Mouse (Mus musculus) stomach, embryonic 16.5 days (tissue): Measurements from ENCODE around the gene Primpol. TPM values are rescaled to one million over a fixed set of nuclear protein-coding genes. Genes with fewer than 3 reads are reported as not detected.

Experiments used
- ATAC-seq: fragments of 200-750 bp; cut with Nextera tagmentation; 2 replicates; pipeline ENCODE4 v1.8.0; 2017; ENCODE audit warnings: moderate number of reproducible peaks, moderate TSS enrichment; ENCODE audit not compliant: insufficient read depth, low FRiP score
- H3K27ac ChIP-seq: fragments of 300-500 bp; sonication (generic); 2 replicates; pipeline ENCODE4 v1.5.1; 2014; ENCODE audit warnings: low read length
- H3K27me3 ChIP-seq: fragments of 300-500 bp; sonication (generic); 2 replicates; pipeline ENCODE4 v1.6.1; 2014; ENCODE audit warnings: low read length, control low read depth, mixed read lengths; ENCODE audit not compliant: control insufficient read depth, insufficient read depth
- H3K36me3 ChIP-seq: fragments of 300-500 bp; sonication (generic); 2 replicates; pipeline ENCODE4 v1.6.1; 2014; ENCODE audit warnings: low read length; ENCODE audit not compliant: control insufficient read depth, insufficient read depth
- H3K4me1 ChIP-seq: fragments of 300-500 bp; sonication (generic); 2 replicates; pipeline ENCODE4 v1.6.1; 2014; ENCODE audit warnings: low read length, control low read depth, mixed read lengths; ENCODE audit not compliant: control insufficient read depth, insufficient read depth
- H3K4me2 ChIP-seq: fragments of 300-500 bp; sonication (generic); 2 replicates; pipeline ENCODE4 v1.6.1; 2014; ENCODE audit warnings: low read depth, low read length, mixed read lengths
- H3K4me3 ChIP-seq: fragments of 300-500 bp; sonication (generic); replicated peaks from 2 replicates; pipeline ENCODE4 v1.5.1; 2014; ENCODE audit warnings: mild to moderate bottlenecking, low read length
- H3K9ac ChIP-seq: fragments of 300-500 bp; sonication (generic); 2 replicates; pipeline ENCODE4 v1.6.1; 2014; ENCODE audit warnings: low read length
- H3K9me3 ChIP-seq: fragments of 300-500 bp; sonication (generic); replicated peaks from 2 replicates; pipeline ENCODE4 v1.6.1; 2016; ENCODE audit warnings: low read length, control low read depth; ENCODE audit not compliant: control insufficient read depth
- WGBS: fragments of 180-500 bp; shearing (Covaris S2); extraction: QIAGEN DNeasy Blood & Tissue Kit; methylation state at CpG from one replicate; pipeline ENCODE4 v1.1.7; 2014; 5-methylcytosine and 5-hydroxymethylcytosine counted together
- polyA plus RNA-seq: library from polyadenylated mRNA; unstranded; fragments of >200 nt; fragmentation: Nextera tagmentation; extraction: Ambion mirVana; gene quantifications from 2 replicates; pipeline ENCODE4 v1.2.1, GENCODE M21; 2015

Gene Primpol
- polyA plus RNA-seq, 1 experiment from 2014 or later: 14.6 TPM

GRCm38 (mm10) chr8:46573964-46574363 lies 43.0 kb downstream of the Primpol start:
- no peak overlapping the region for H3K27ac ChIP-seq
- H3K9ac ChIP-seq: no peak overlapping the region
- no peak overlapping the region for H3K4me2 ChIP-seq
- no peaks in the 10 kb centered on the region for H3K4me1 ChIP-seq
- no peaks in the 10 kb centered on the region for H3K27me3 ChIP-seq
- WGBS: 76% methylated on average over 2 of the region's 2 CpGs
- H3K4me3 ChIP-seq: no peak overlapping the region
- ATAC-seq: peak; percentile 54; the same call in 1 of the 2 replicates
- no peaks in the 10 kb centered on the region for H3K9me3 ChIP-seq
- 0 out of 2 replicates have a peak, but pooled peaks cover 12% of the 10 kb centered on the region for H3K36me3 ChIP-seq

- H3K27me3 ChIP-seq: no peaks in the 10 kb centered on the region
- H3K4me3 ChIP-seq: no peak overlapping the region
- WGBS: 88% methylated on average over 2 of the region's 2 CpGs
- no peak for ATAC-seq
- 0 out of 2 replicates have a peak, but pooled peaks cover 6% of the 10 kb centered on the region for H3K36me3 ChIP-seq
- no peak overlapping the region for H3K4me2 ChIP-seq
- H3K4me1 ChIP-seq: no peaks in the 10 kb centered on the region
- no peak overlapping the region for H3K27ac ChIP-seq
- H3K9me3 ChIP-seq: no peaks in the 10 kb centered on the region
- H3K9ac ChIP-seq: no peak overlapping the region
Observed at GRCm38 (mm10) chr8:46573446-46573845, 43.6 kb downstream of the Primpol start.

DNA sequence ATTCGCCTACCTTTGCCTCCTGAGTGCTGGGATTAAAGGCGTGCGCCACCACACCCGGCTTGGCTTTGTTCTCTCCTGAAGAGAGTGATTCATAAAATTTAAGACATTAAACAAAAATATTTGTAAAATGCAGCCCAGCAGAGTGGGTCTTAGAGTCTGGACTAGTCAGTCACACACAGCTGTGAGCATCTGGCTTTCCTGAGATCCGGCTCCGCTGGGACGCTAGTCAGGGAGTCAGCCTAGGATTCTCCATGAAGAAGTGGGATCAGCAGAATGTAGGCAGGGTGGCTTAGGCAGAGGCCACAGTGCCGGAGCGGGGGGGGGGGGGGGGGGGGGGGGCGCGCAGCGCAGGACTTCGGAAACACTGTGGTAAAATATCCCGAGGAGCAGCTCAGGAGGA lies 46.3 kb downstream of the Primpol start:
- 68% methylated on average over 8 of the region's 14 CpGs for WGBS
- H3K27ac ChIP-seq: 0 out of 2 replicates have a peak overlapping the region, but pooled peaks have one; percentile 62
- no peaks in the 10 kb centered on the region for H3K36me3 ChIP-seq
- peak; percentile 69; the same call in 1 of the 2 replicates for ATAC-seq
- H3K4me3 ChIP-seq: no peak overlapping the region
- H3K9me3 ChIP-seq: no peaks in the 10 kb centered on the region
- no peaks in the 10 kb centered on the region for H3K27me3 ChIP-seq
- H3K4me2 ChIP-seq: no peak overlapping the region
- no peak overlapping the region for H3K9ac ChIP-seq
- no peaks in the 10 kb centered on the region for H3K4me1 ChIP-seq

DNA sequence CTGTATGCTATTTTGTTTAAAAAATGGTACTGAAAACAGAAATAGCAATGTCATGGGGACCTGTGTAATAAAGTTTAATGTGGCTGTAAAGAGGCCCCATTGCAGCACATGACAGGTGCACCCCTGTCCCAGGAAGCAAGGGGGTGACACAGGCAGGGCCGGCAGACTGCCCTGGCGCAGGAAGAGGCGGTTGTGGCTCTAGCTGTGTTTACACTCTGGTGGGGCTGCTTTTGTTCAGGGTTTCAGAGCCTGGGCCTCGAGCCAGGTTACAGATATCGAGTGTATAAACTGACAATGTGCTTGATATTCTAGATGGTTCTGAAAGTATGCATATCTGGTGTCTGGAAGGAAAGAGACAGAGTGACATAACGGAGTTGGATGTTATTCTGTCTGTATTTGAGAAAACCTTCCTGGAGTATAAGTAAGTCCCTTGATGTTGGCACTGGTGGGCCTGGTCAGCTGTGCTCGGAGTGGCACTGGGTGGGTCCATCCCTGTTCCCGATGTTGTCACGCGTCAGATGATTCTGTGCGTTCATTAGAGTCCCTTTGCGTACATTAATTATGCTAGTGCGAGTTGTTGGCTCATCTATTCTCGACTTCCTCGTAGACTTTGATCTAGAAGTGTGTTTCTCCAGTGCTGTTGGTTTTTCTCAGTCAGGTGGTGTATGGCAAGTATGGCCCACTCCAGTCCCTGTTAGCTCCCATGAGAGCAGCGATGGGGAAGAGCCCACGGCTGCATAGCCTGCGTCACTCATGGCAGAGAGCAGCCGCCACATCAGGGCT lies 47.2 kb downstream of the Primpol start:
- Histone ChIP-seq H3K27ac (0 out of 2 replicates have a peak overlapping the region, but pooled peaks have one; percentile 62), H3K9me3 (no peaks in the 10 kb centered on the region), H3K27me3 (no peaks in the 10 kb centered on the region), H3K4me1 (no peaks in the 10 kb centered on the region), H3K4me2 (no peak overlapping the region), H3K9ac (no peak overlapping the region), H3K4me3 (no peak overlapping the region), H3K36me3 (no peaks in the 10 kb centered on the region)
- WGBS: 67% methylated on average over 19 of the region's 19 CpGs
- peak; percentile 34; the same call in 1 of the 2 replicates for ATAC-seq

GRCm38 (mm10) chr8:46568942-46569341 lies 48.1 kb downstream of the Primpol start:
- H3K4me1 ChIP-seq: no peaks in the 10 kb centered on the region
- no peaks in the 10 kb centered on the region for H3K9me3 ChIP-seq
- no peak for ATAC-seq
- no peak overlapping the region for H3K4me2 ChIP-seq
- no peaks in the 10 kb centered on the region for H3K36me3 ChIP-seq
- H3K27me3 ChIP-seq: no peaks in the 10 kb centered on the region
- H3K9ac ChIP-seq: no peak overlapping the region
- H3K27ac ChIP-seq: no peak overlapping the region
- no peak overlapping the region for H3K4me3 ChIP-seq
- 73% methylated on average over 2 of the region's 2 CpGs for WGBS

DNA sequence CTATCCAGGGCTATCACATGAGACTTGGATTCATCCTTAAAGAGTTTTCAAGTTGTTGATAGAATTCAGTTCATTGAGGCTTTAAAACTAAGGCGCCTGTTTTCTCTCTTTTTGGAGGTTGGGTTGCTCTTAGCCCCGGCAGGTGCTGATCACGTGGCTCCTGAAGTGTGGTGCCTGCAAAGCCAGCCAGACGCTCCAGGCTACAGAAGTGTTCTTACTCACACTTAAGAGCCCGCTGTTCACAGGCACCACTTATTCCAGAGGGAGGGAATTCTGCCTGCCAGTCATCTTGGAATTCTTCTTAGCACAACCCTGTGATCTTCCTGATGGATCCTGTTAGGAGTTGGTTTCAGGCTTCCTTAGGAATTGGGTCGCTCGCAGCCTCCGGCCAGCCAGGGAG lies 49.1 kb downstream of the Primpol start:
- Histone ChIP-seq H3K27me3 (no peaks in the 10 kb centered on the region), H3K9ac (no peak overlapping the region), H3K4me1 (no peaks in the 10 kb centered on the region), H3K36me3 (no peaks in the 10 kb centered on the region), H3K9me3 (no peaks in the 10 kb centered on the region), H3K4me3 (no peak overlapping the region), H3K4me2 (no peak overlapping the region), H3K27ac (no peak overlapping the region)
- 90% methylated on average over 8 of the region's 8 CpGs for WGBS
- no peak for ATAC-seq

- Histone ChIP-seq H3K4me3 (no peak overlapping the region), H3K4me2 (no peak overlapping the region), H3K9me3 (no peaks in the 10 kb centered on the region), H3K4me1 (no peaks in the 10 kb centered on the region), H3K36me3 (no peaks in the 10 kb centered on the region), H3K27ac (no peak overlapping the region), H3K9ac (no peak overlapping the region), H3K27me3 (no peaks in the 10 kb centered on the region)
- WGBS: 86% methylated on average over 7 of the region's 7 CpGs
- no peak for ATAC-seq
Observed at GRCm38 (mm10) chr8:46566914-46567529, 50.0 kb downstream of the Primpol start.

DNA sequence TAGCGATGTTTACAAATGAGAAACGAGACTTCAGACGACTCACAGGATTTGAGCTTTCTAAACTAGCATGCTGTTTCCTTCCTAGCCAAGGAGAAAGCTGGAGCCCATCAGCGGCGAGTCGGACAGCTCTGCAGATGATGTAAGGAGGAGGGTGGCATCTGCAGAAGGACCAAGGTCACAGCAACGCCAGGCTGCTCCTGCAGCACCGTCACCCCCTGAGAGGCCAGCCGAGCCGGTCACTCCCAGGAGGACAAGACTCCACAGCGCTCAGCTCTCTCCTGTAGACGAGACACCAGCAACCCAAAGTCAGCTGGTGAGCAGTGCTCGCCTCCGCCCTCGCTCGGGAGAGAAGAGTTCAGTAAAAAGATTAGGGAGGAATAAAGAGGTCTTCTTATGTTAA lies 54.7 kb downstream of the Primpol start:
- no peak overlapping the region for H3K4me3 ChIP-seq

GRCm38 (mm10) chr8:46559428-46559827 lies 57.6 kb downstream of the Primpol start:
- ATAC-seq: no peak
- no peaks in the 10 kb centered on the region for H3K27me3 ChIP-seq
- no peaks in the 10 kb centered on the region for H3K4me1 ChIP-seq
- H3K36me3 ChIP-seq: peaks cover 6% of the 10 kb centered on the region; the same call in 1 of the 2 replicates
- no peaks in the 10 kb centered on the region for H3K9me3 ChIP-seq
- WGBS: 77% methylated on average over 6 of the region's 6 CpGs
- no peak overlapping the region for H3K4me3 ChIP-seq
- no peak overlapping the region for H3K27ac ChIP-seq
- H3K4me2 ChIP-seq: no peak overlapping the region
- no peak overlapping the region for H3K9ac ChIP-seq

More for the DNA sequence above, 54.7 kb downstream of the Primpol start:
- Histone ChIP-seq H3K27me3 (no peaks in the 10 kb centered on the region), H3K9me3 (no peaks in the 10 kb centered on the region), H3K4me2 (no peak overlapping the region), H3K36me3 (no peaks in the 10 kb centered on the region), H3K27ac (no peak overlapping the region), H3K4me1 (no peaks in the 10 kb centered on the region), H3K9ac (no peak overlapping the region)
- no peak for ATAC-seq
- 85% methylated on average over 16 of the region's 16 CpGs for WGBS
